Mouse (Mus musculus) frontal cortex, adult (tissue): ENCODE results near the gene Usp37.
"Not testable (repeated sequence)": the region's sequence is repeated elsewhere in the genome, so short reads cannot be mapped to it uniquely, and the experiment has no call there.

ENCODE experiments used
- ATAC-seq: cut with Nextera tagmentation; 2 replicates; pipeline ENCODE4 v1.9.2; 2017; ENCODE audit warnings: mild to moderate bottlenecking, moderate library complexity, mixed read lengths; ENCODE audit not compliant: low TSS enrichment

Gene Usp37

GRCm38 (mm10) chr1:74397268-74397918 lies 146.7 kb downstream of the Usp37 start:
- peak; percentile 82 for ATAC-seq

- ATAC-seq: not testable (repeated sequence)
These were observed 147.4 kb downstream of the Usp37 start for GRCm38 (mm10) chr1:74396456-74397222.

GRCm38 (mm10) chr1:74395290-74395689 lies 148.8 kb downstream of the Usp37 start:
- no peak for ATAC-seq

- ATAC-seq: no peak
These were observed 149.2 kb downstream of the Usp37 start for GRCm38 (mm10) chr1:74394858-74395257.

GRCm38 (mm10) chr1:74394311-74394710 lies 149.8 kb downstream of the Usp37 start:
- no peak for ATAC-seq

- ATAC-seq: no peak
These were observed 150.4 kb downstream of the Usp37 start for GRCm38 (mm10) chr1:74393697-74394096.

GRCm38 (mm10) chr1:74393010-74393409 lies 151.1 kb downstream of the Usp37 start:
- no peak for ATAC-seq

- no peak for ATAC-seq
These were observed 151.6 kb downstream of the Usp37 start for GRCm38 (mm10) chr1:74392446-74392994.

- no peak for ATAC-seq
These were observed 152.1 kb downstream of the Usp37 start for GRCm38 (mm10) chr1:74391844-74392441.

GRCm38 (mm10) chr1:74390924-74391748 lies 152.9 kb downstream of the Usp37 start, which contains the start of gene Ctdsp1:
Ctdsp1 (plus strand) TSS chr1:74391509.
- peak; percentile 61 for ATAC-seq

- ATAC-seq: no peak
These were observed 153.7 kb downstream of the Usp37 start for GRCm38 (mm10) chr1:74390287-74390906.

GRCm38 (mm10) chr1:74389831-74390286 lies 154.2 kb downstream of the Usp37 start:
- ATAC-seq: no peak

- ATAC-seq: no peak
These were observed 155.6 kb downstream of the Usp37 start for GRCm38 (mm10) chr1:74388398-74388920.

- no peak for ATAC-seq
These were observed 156.6 kb downstream of the Usp37 start for GRCm38 (mm10) chr1:74387386-74387988.

- ATAC-seq: peak; percentile 85
These were observed 157.2 kb downstream of the Usp37 start for GRCm38 (mm10) chr1:74386714-74387385.

- no peak for ATAC-seq
These were observed 157.7 kb downstream of the Usp37 start for GRCm38 (mm10) chr1:74386363-74386713.

- no peak for ATAC-seq
These were observed 158.6 kb downstream of the Usp37 start for GRCm38 (mm10) chr1:74385531-74385930.
